Mouse (Mus musculus) liver, embryonic 16.5 days (tissue): Measurements from ENCODE around the gene Col4a1. TPM values are rescaled to one million over a fixed set of nuclear protein-coding genes. Genes with fewer than 3 reads are reported as not detected.

Source experiments
- ATAC-seq: fragments of 200-750 bp; cut with Nextera tagmentation; 2 replicates; pipeline ENCODE4 v1.8.0; 2017; ENCODE audit warnings: low read depth, mild to moderate bottlenecking, moderate number of reproducible peaks, moderate library complexity
- H3K27ac ChIP-seq: fragments of 300-500 bp; sonication (generic); 2 replicates; pipeline ENCODE4 v1.5.1; 2014; ENCODE audit warnings: mild to moderate bottlenecking, low read length
- H3K27me3 ChIP-seq: fragments of 300-500 bp; sonication (generic); 2 replicates; pipeline ENCODE4 v1.6.1; 2014; ENCODE audit warnings: low read depth, low read length, mixed read lengths; ENCODE audit not compliant: control insufficient read depth, insufficient read depth
- H3K36me3 ChIP-seq: fragments of 300-500 bp; sonication (generic); 2 replicates; pipeline ENCODE4 v1.6.1; 2014; ENCODE audit warnings: mild to moderate bottlenecking; ENCODE audit not compliant: control insufficient read depth, insufficient read depth
- H3K4me1 ChIP-seq: fragments of 300-500 bp; sonication (generic); 2 replicates; pipeline ENCODE4 v1.6.1; 2014; ENCODE audit warnings: low read depth, low read length, mixed read lengths; ENCODE audit not compliant: control insufficient read depth
- H3K4me2 ChIP-seq: fragments of 300-500 bp; sonication (generic); 2 replicates; pipeline ENCODE4 v1.6.1; 2014; ENCODE audit warnings: low read depth, low read length, mixed read lengths
- H3K4me3 ChIP-seq: fragments of 300-500 bp; sonication (generic); 2 replicates; pipeline ENCODE4 v1.5.1; 2014; ENCODE audit warnings: low read depth, mild to moderate bottlenecking, low read length
- H3K9ac ChIP-seq: fragments of 300-500 bp; sonication (generic); 2 replicates; pipeline ENCODE4 v1.6.1; 2014; ENCODE audit warnings: low read depth, low read length
- H3K9me3 ChIP-seq: fragments of 300-500 bp; sonication (generic); replicated peaks from 2 replicates; pipeline ENCODE4 v1.6.1; 2016; ENCODE audit warnings: low read length; ENCODE audit not compliant: control insufficient read depth
- WGBS: fragments of 180-500 bp; shearing (Covaris S2); extraction: QIAGEN DNeasy Blood & Tissue Kit; methylation state at CpG from one replicate; pipeline ENCODE4 v1.1.7; 2014; ENCODE audit not compliant: insufficient replicate concordance; 5-methylcytosine and 5-hydroxymethylcytosine counted together
- polyA plus RNA-seq: library from polyadenylated mRNA; unstranded; fragments of >200 nt; fragmentation: Nextera tagmentation; extraction: Ambion mirVana; gene quantifications from 2 replicates; pipeline ENCODE4 v1.2.1, GENCODE M21; 2015

Gene Col4a1
- polyA plus RNA-seq, 1 experiment from 2014 or later: 25.7 TPM

- Histone ChIP-seq H3K4me2 (no peak overlapping the region), H3K27me3 (no peaks in the 10 kb centered on the region), H3K4me1 (peaks cover 2% of the 10 kb centered on the region; the same call in 1 of the 2 replicates), H3K9ac (no peak overlapping the region), H3K9me3 (no peaks in the 10 kb centered on the region), H3K36me3 (no peaks in the 10 kb centered on the region), H3K27ac (no peak overlapping the region), H3K4me3 (no peak overlapping the region)
- WGBS: 70% methylated on average over 13 of the region's 13 CpGs
- ATAC-seq: no peak
Observed at GRCm38 (mm10) chr8:11257079-11258017, 55.3 kb downstream of the Col4a1 start.

DNA sequence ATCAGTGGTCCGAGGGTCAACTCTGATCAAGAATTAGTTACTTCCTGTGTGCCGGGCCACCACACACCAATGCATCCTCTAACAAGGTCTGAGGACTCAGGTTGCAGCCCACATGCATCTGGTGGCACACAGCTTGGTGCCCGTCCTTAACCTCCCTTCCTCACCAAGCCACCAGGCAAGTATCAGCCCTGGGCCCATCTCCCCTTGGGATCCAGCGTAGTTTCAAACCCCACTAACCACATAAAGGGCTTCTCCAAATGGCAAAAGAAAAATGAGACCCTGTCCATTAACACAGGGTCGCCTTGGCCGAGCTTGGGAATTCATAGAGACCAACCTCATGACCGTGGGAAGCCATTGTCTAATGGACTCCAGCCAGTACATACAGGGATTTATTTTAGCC is 56.2 kb downstream of the Col4a1 start:
- Histone ChIP-seq H3K27ac (no peak overlapping the region), H3K27me3 (no peaks in the 10 kb centered on the region), H3K9ac (no peak overlapping the region), H3K4me1 (peaks cover 2% of the 10 kb centered on the region; the same call in 1 of the 2 replicates), H3K36me3 (no peaks in the 10 kb centered on the region), H3K4me2 (no peak overlapping the region), H3K4me3 (no peak overlapping the region), H3K9me3 (no peaks in the 10 kb centered on the region)
- WGBS: 47% methylated on average over 7 of the region's 7 CpGs
- ATAC-seq: no peak

GRCm38 (mm10) chr8:11255680-11256079 is 56.9 kb downstream of the Col4a1 start:
- Histone ChIP-seq H3K27me3 (no peaks in the 10 kb centered on the region), H3K36me3 (no peaks in the 10 kb centered on the region), H3K9me3 (no peaks in the 10 kb centered on the region), H3K4me2 (no peak overlapping the region), H3K4me1 (peaks cover 2% of the 10 kb centered on the region; the same call in 1 of the 2 replicates), H3K27ac (no peak overlapping the region), H3K4me3 (no peak overlapping the region), H3K9ac (no peak overlapping the region)
- 42% methylated on average over 7 of the region's 7 CpGs for WGBS
- no peak for ATAC-seq

- 63% methylated on average over 10 of the region's 10 CpGs for WGBS
- Histone ChIP-seq H3K27ac (no peak overlapping the region), H3K9ac (no peak overlapping the region), H3K4me1 (peaks cover 2% of the 10 kb centered on the region; the same call in 1 of the 2 replicates), H3K9me3 (no peaks in the 10 kb centered on the region), H3K27me3 (no peaks in the 10 kb centered on the region), H3K4me3 (no peak overlapping the region), H3K36me3 (no peaks in the 10 kb centered on the region), H3K4me2 (no peak overlapping the region)
- no peak for ATAC-seq
Observed at GRCm38 (mm10) chr8:11254914-11255530, 57.6 kb downstream of the Col4a1 start.

DNA sequence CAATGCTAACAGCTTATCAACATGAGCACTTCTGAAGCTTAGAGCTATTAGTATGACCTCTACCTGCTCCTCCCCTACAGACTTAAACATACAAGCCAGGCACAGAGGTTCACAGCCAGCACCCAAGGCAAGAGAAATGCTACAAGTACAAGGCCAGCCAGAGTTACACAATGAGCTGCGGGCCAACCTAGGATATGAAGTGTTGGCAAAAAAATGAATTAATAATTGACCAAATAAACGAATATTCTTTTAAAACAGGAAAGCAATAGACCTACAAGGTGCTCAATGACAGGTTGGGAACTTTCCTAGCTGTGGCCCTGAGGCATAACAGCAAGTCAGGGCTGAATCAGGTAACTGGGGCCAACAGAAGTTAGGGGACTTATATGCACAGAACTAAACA is 58.1 kb downstream of the Col4a1 start:
- Histone ChIP-seq H3K9ac (no peak overlapping the region), H3K27ac (no peak overlapping the region), H3K4me3 (no peak overlapping the region), H3K27me3 (no peaks in the 10 kb centered on the region), H3K4me2 (no peak overlapping the region), H3K4me1 (no peaks in the 10 kb centered on the region), H3K36me3 (no peaks in the 10 kb centered on the region), H3K9me3 (no peaks in the 10 kb centered on the region)
- ATAC-seq: no peak
- whole genome bisulfite sequencing: 45% methylated on average over 2 of the region's 2 CpGs

DNA sequence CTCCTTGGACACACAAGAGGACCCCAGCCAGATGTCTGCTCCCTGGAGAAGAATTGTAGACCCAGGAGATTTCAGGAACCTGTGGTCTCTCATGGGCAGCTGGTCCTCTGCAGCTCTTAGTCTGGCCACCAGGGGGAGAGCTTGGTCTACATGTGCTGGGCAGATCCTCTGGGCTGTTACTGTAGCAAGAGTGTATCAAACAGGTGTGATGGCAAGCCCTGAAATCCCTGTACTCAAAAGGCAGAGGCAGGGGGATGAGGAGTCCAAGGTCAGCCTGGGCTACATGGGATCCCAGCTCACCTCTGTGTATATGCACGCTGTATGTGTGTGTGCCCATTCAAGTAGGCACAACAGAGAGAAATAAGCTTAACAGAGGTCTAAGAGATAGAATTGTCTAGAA is 59.1 kb downstream of the Col4a1 start:
- Histone ChIP-seq H3K27ac (no peak overlapping the region), H3K27me3 (no peaks in the 10 kb centered on the region), H3K36me3 (no peaks in the 10 kb centered on the region), H3K9ac (no peak overlapping the region), H3K4me1 (no peaks in the 10 kb centered on the region), H3K4me2 (no peak overlapping the region), H3K4me3 (no peak overlapping the region), H3K9me3 (no peaks in the 10 kb centered on the region)
- 58% methylated on average over 1 of the region's 1 CpGs for WGBS
- no peak for ATAC-seq

DNA sequence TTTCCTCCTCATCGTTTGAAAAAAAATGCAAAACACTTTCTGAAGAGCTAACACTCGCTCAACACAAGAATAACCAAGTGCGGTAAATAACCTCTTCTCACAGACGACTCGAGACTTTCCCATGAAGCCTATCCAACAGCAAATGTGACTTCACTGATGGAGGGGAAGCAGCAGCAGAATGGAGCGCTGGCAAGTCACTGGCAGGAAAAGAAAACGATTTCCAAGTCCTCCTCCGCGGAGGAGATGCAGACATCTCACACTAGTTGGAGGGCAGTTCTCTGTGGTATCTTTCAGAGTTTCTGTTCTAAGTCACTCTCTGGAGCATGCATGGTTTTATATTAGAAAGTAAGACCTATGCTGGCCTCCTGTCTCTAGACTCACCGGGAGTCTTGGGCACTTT is 59.6 kb downstream of the Col4a1 start:
- H3K36me3 ChIP-seq: no peaks in the 10 kb centered on the region
- H3K4me3 ChIP-seq: no peak overlapping the region
- H3K9ac ChIP-seq: no peak overlapping the region
- no peak overlapping the region for H3K4me2 ChIP-seq
- H3K4me1 ChIP-seq: no peaks in the 10 kb centered on the region
- 65% methylated on average over 10 of the region's 10 CpGs for WGBS
- no peaks in the 10 kb centered on the region for H3K9me3 ChIP-seq
- no peak overlapping the region for H3K27ac ChIP-seq
- no peaks in the 10 kb centered on the region for H3K27me3 ChIP-seq
- ATAC-seq: no peak

DNA sequence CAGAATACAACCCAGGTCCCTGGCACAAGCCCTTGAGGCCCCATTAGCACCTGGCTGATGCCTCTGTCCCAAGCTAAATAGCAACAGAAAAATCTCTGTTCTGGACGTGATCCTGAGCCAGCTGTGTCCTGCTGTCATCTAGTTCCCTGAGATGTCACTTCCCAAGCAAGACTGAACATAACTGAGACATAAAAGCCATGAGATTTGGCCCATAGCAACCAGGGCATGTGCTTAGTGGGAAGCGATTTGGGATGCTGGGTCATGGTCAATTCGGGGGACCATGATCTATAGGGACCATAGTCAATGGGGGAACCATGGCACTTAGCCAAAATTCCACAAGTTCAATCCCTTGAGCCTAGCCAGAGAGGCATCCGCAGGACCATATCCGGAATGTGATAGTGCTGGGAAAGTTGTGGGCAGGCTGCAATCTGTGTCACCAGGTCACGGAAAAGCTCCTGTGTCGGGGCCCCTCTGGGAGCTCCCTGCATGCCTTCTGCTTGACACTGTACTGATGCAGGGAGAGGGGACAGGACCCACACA is 60.3 kb downstream of the Col4a1 start:
- no peak overlapping the region for H3K27ac ChIP-seq
- H3K36me3 ChIP-seq: no peaks in the 10 kb centered on the region
- no peak overlapping the region for H3K9ac ChIP-seq
- H3K4me1 ChIP-seq: no peaks in the 10 kb centered on the region
- no peaks in the 10 kb centered on the region for H3K27me3 ChIP-seq
- H3K9me3 ChIP-seq: no peaks in the 10 kb centered on the region
- H3K4me2 ChIP-seq: no peak overlapping the region
- 57% methylated on average over 7 of the region's 7 CpGs for WGBS
- ATAC-seq: no peak
- H3K4me3 ChIP-seq: no peak overlapping the region

- Histone ChIP-seq H3K4me2 (no peak overlapping the region), H3K9ac (no peak overlapping the region), H3K27me3 (no peaks in the 10 kb centered on the region), H3K4me3 (no peak overlapping the region), H3K36me3 (no peaks in the 10 kb centered on the region), H3K27ac (peak overlapping the region; percentile 18; the same call in 1 of the 2 replicates), H3K9me3 (no peaks in the 10 kb centered on the region), H3K4me1 (no peaks in the 10 kb centered on the region)
- ATAC-seq: no peak
- 62% methylated on average over 8 of the region's 8 CpGs for WGBS
Observed at GRCm38 (mm10) chr8:11250149-11250548, 62.5 kb downstream of the Col4a1 start.
